Mouse (Mus musculus): ENCODE results near the gene Rbks.
"Not testable (repeated sequence)": the region's sequence is repeated elsewhere in the genome, so short reads cannot be mapped to it uniquely, and the experiment has no call there.

Gene Rbks

DNA sequence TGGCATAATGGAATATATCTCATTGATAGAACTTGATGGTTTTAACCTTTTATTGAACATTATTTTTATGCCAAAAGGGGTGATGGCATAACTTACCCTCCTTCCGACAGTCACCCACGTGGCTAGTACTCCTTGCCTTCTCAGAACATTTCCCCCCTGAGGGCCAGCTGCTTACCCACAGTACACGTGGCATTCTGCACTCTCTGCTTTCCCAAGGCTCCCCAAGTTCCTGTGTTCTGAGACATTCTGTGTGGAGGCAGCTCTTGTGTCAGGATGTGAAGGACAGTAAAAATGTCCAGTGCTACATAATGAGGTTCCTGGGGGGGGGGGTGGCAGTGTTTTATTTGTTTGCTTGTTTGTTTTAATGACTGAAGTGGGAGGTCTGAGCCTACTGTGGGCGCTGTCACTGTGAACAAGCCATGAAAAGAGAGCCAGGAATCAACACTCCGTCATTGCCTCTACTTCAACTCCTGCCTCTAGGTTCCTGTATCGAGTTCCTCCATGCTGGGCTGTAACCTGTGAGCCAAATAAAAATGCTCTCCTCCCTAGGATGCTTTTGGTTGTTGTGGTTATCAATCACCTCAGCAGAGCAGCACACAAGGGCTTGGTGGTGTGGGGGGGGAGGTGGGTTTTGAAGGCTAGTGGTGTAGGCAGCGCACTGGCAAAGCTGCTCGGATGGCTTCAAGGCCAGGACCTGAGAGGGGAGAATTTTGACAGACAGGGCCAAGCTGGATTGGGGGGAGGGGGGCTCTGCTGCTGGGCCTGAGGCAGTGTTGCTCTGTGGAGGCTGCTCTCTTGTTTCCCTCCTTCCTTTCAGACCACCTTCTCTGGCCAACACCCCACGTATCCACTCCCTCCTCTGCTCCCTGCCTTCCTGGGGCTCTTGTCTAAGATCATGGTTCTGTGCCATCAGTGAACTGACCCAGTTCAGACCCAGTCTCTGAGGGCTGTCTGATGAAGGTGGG, 69.6 kb downstream of the Rbks start:
- DNase-seq (ENCODE audit: low read depth, low spot score) = no peak

DNA sequence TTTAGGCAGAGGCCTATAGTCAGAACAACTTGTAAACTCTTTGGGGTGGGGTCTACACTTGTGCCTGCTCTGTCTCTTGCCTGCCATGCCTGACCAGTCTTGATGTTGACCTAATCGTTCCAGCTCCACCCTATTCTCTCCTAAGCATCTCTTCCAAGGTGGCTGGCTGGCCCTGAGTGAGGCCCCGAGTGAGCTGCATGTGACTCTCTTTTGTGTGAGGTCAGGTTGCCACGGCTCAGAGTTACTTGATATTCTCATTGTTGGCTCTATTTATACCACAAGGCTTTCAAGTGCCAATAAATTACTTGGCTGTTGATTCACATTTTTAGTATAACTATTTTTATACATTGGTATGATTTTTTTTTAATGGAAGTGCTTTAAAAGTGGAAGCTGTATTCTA, 70.3 kb downstream of the Rbks start:
- no peak for DNase-seq (ENCODE audit: low read depth, low spot score)

DNA sequence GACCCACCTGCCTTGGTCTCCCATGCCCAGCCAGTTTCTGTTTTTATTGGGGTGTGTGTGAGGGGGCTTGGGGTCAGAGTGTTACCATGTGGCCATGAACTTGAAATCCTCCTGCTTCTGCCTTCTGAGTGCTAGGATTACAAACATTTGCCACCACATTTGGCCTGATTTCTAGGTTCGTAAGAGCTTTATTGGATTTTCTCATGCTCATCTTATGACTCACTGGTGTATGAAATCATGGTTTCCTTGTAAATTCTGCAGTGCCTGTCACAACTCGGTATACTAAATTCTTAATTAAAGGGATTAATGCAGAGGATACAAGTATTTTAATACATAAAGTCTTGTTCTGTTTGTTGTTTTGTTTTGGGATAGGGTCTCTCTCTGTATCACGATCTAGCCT, 77.1 kb downstream of the Rbks start:
- DNase-seq (ENCODE audit: low read depth, low spot score) = no peak

DNA sequence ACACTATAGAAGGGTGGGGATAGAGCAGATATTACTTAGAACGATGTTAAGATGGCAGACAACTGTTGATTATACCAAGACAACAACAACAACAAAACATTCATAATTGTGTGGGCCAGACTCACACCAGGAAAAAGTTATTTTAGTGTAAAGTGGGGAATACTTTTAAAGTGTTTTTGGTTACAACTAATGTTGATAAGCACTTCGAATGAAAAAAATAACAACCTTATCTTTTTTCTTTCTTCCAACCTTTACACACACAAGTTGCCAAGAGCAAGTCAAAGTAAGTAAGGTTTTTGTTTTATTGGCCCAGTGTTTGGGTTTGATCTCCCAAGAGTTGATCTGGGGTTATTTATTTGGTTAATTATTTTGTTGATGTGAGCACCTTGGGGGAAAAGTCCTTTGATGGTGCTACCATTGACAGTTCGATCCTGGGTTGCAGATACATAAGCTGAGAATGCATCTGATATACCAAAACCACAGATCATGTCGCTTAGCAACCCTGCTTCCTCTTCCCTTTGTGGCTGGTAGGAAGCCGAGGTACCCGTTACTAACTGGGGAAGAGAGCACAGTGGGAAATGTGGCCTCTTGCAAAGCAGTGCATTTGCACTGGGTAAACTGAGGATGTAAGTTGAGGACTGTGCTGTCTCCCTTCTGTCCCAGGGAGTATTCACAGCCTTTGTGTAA, 82.9 kb downstream of the Rbks start:
- DNase-seq (ENCODE audit: low read depth, low spot score) = peak; percentile 50

DNA sequence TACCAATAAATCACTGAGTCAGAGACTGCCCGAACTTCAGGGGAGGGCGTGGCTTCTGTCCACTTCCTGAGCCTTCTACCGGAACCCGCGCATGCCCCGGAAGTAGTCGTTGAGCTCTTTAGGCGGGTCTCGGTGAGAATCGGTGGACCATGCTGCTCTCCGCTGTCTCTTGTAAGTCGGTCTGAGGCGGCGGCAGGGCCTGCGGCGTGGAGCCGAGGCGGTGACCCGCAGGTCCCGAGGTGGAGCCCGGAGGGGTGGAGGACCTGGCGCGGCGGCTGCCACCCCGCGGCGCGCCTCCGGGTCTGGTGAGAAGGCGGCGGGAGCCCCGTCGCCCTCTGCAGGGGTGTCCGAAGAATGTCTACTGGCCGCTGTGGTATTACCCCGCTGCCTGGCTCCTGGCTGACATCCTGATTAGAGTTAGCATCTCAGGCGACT, 83.6 kb downstream of the Rbks start:
- DNase-seq (ENCODE audit: low read depth, low spot score) = peak; percentile 96

DNA sequence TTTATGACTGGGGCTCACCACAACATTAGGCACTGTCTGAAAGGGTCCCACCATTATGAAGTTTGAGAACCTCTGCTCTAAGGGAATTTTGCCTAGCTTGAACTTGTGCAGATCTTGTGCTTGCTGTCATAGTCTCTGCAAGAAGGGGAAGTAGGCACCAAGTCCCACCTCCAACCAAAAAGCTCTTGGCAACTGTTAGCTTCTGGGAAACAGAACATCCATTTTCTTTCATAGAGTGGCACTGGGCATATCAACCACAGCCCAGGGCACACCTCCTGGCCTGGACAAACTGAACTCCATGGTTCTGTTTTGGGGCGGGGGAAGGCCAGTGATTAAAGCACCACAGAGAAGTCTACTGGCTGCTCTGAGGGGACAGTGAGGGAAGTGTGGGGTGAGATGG, 86.2 kb downstream of the Rbks start:
- DNase-seq (ENCODE audit: low read depth, low spot score) = no peak

DNA sequence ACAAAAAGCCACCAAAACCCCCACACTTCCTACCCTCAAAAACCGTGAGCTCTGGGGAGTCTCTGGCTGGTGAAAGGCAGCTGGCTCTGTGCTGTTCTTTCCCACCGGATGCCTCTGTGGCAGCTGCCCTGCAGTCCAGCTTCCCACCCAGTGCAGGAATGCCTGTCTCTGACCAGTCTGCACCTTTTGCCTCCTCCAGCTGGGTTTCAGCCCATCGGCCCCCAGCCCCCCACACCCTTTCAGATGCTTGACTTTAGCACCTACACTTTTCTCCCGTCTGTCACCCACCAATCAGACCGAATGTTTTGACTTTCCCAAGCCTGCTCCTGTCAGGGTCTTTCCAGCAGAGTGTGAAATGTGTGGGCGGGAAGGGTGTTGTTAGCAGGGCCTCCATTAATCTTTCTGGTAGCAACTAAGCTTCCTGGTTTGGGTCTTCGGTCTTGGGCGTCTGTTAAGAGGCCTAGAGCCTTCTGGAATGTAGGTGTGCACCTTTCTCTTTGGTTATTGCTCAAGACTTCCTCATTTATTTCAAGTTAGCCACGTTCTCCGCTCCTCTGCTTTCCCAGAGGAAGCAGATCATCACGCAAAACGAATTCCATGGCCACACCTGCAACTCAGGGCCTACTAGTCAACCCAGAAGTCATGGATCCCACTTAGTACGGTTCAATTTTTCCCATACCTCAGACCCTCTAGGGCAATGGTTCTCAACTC, 86.9 kb downstream of the Rbks start:
- DNase-seq (ENCODE audit: low read depth, low spot score) = no peak

DNA sequence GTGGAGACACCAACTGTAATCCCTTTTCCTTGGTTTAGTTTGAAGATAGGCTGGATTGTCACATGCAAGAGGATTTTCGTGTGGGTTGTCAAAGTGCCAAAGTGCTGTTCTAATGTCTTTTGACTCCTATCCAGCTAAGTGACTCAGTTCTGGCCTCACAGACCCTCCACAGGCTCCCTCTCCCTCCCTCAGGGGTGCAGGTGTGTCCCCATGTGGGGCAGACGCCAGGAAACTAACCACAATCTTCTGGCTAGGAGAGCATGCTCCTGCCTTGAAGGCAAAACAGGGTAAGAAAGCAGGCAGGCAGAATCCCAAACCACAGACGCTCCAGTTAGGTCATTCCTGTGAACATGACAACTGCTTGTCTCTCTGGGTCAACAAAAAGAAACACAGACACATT, 91.3 kb downstream of the Rbks start:
- no peak for DNase-seq (ENCODE audit: low read depth, low spot score)

DNA sequence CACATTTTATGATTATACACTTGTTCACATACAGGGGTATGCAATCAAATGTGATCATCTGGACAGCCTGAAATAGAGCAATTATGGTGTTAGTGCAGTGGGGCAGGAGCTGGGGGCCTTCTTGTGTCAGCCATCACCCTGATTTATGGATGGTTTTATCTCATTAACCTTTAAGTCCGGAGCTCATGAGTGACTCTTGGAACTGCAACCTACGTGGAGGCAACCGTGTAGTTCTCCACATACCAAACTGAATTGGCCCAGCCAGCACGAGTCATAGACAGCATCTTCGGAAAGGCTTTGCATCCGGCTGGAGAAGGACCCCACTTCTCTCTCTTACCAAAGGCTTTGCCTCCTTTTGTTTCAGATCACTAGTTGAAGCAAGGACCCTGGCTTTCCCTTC, 93.7 kb downstream of the Rbks start:
- no peak for DNase-seq (ENCODE audit: low read depth, low spot score)

DNA sequence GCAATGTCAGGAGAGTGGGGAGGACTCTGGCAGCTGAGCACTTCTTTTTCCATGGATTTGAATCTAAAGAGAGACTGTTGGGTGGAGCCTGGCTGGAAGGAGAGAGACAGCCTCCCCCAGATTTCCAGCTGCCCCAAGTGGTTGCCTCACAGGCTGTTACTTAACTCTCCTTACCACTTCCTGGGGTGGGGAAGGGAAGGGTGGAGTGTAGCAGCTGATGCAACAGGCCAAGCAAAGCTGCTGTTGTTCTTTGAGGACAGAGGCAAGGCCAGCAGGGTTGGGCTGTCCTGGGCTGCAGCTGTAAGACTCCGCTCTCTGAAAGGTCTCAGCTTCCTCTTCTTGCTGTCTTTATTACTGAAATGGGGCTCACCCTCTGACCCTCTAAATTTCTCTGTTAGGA, 95.0 kb downstream of the Rbks start:
- DNase-seq (ENCODE audit: low read depth, low spot score) = peak; percentile 72

DNA sequence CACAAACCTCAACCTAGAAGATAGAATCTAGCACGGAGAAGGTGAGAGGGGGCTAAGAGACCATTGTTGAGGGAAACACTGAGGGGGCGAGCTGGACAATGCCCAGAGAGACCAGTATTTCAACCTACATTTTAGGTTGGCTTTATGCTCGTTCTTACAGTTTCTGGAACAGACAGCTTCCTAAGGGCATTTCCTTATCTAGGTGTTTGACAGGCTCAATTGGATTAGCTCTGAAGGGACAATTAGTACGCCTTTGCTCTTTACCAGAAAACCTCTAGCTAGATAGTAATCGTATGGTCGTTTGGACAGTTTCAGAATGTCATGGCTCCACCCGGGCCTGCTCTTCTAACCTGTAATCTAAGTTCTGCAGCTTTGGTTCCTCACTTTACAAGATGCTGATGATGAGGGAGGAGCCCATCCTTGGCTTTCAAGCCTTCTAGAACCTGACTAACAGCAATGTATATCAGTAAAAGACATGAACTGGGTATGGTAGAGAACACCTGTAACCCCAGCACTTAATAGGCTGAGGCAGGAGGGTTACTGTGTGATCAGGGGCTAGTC, 96.2 kb downstream of the Rbks start:
- no peak for DNase-seq (ENCODE audit: low read depth, low spot score)

DNA sequence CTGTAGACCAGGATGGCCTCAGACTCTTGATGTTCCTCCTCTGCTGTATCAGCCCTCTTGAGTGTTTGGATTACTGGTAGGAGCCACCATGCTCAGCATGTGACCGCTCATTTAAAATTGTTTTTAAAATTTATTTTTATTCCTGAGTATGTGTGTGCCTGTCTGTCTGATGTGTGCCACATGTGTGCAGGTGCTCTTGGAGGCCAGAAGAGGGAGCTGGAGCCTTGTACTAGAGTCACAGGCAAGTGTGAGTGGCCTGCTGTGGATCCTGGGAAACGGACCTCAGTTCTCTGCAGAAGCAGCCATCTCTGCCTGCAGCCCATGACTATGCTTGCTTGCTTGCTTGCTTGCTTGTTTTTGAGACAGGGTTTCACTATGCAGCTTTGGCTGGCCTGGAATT, 98.3 kb downstream of the Rbks start:
- DNase-seq (ENCODE audit: low read depth, low spot score) = peak; percentile 49

DNA sequence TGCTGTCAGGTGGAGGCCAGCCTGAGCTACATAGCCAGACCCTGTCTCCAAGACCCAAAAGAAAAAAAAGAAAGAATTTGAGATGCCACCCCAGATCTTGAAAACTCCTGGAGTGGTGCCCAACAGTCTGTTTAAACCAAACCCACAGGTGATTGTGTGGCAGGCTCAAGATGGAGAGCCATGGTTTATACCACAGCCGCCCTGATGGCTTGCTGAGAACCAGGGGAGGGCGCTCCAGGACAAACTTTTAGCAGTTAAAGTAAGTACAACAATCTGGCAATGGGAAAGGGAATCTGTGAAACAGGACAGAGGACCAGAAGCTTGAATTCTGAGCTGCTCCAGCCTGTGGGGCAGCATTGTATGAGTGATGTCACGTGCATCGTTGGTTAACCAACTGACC, 98.8 kb downstream of the Rbks start:
- DNase-seq (ENCODE audit: low read depth, low spot score) = peak; percentile 68

DNA sequence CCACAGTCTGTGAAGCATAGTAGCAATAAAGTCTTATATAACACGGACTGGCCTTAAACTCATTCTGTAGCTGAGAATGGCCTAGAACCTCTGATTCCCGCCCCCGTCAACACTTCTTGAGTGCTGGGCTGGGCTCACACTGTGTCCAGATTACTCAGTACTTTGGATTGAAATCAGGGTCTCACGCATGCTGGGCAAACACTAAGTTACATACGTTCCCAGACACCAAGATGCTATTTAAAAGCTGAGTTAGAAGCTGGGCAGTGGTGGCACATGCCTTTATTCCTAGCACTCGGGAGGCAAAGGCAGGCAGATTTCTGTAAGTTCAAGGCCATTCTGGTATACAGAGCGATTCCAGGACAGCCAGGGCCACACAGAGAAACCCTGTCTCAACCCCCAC, 99.3 kb downstream of the Rbks start:
- no peak for DNase-seq (ENCODE audit: low read depth, low spot score)

DNA sequence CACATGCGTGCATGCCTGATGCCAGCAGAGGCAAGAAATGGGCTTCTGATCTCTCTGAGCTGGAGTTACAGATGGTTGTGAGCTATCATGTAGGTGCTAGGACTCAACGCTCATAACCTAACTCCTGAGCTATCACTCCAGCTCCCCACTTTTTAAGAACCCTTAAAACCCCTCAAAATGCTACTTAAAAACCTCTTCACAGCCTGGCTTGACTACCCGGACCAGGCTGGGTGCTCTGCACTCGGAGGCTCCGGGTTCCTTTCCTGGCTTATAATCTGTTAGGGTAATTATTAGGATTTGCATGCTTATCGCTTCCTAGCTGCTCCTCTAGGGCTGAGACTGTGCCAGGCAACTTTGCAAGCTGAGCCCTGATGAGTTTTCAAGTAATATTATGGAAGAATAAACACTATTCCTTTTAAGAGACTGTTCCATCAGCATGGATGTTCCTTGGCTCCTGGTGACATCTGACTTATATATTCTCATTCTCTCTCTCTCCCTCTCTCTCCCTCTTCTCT, 99.9 kb downstream of the Rbks start:
- peak; percentile 39 for DNase-seq (ENCODE audit: low read depth, low spot score)

DNA sequence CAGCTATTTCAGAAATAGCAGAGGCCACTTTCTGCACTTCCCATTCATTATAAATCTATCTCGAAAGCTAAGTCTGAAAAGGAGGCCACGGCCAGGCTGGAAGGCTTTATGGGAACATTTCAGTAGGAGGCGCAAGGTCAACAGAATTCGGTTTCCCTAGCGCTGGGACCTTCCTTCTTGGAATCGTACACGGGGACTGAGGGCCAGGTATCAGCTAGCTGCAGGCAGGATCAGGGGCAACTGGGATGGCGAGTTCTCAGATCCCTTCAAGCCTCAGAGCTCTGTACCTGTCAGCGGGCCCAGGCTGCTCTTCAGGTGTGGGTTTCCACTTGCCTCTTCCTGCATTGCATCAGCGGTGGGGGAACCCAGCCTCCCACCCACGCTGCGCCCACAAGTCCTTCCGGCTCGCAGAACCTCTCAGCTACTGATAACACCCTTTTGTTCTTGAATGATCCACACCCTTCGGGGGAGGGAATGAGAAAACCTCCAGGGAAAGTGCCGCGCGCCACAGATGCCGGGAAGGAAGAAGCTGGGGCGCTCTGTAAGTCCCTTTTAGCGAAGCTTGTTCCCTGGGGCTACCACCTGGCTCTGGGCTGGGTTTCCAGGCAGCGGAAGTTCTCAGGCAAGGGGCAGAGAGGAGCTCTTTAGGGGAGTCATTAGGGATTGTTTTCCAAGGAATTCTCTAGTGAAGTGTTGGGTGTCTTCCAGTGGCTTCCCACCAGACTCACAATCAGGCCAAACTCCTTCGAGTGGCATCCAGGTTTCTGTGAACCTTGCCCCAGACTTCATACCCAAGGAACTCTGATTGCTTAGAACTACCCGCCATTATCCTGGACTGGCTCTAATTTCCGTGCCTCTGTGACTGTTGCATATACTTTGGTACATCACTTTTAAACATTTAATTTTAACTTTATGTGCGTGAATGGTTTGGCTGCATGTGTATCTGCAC, 100.7 kb downstream of the Rbks start, which contains the start of gene Mrpl33:
Gene Mrpl33, plus strand, starts transcription at position 455 of the 949 bp plus-strand sequence.
- DNase-seq (ENCODE audit: low read depth, low spot score) = peak; percentile 67

DNA sequence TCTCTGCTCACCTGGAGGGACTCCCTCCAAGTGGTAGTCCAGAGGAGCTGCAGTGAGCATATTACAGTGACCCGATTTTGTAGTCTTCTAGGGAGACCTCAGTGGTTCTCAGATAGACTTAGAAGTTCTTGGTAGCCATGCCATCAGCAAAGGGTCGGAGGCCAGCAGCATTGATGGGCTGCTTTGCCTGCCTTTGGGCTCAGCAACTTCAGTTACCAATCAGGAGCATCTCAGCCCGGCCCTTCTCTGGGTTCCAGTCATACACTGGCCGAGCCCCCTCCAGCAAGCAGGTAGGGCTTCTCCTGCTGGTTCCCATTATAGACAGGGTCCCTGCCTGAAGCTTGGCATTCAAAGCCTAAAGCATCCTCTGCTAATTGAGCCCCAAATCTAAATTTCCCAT, 101.6 kb downstream of the Rbks start:
- peak; percentile 33 for DNase-seq (ENCODE audit: low read depth, low spot score)

DNA sequence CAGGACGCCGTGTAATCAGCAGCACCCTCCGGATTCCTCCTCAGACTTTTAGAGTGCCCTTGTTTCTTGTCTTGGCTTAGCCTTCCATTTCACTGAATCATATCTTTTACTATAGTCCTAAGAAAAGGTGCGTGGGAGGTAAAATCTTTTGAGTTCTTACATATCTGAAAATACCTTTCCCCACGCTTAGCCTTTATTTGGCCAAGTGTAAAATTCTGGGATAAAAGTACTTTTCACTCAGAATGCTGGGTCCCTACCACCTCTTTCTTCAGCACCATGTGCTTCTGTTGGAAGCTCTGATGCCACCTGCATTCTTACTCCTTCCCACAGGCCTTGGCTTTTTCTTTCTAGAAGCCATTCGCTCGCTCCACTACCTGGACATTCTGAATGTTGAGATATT, 106.3 kb downstream of the Rbks start:
- DNase-seq (ENCODE audit: low read depth, low spot score) = no peak

DNA sequence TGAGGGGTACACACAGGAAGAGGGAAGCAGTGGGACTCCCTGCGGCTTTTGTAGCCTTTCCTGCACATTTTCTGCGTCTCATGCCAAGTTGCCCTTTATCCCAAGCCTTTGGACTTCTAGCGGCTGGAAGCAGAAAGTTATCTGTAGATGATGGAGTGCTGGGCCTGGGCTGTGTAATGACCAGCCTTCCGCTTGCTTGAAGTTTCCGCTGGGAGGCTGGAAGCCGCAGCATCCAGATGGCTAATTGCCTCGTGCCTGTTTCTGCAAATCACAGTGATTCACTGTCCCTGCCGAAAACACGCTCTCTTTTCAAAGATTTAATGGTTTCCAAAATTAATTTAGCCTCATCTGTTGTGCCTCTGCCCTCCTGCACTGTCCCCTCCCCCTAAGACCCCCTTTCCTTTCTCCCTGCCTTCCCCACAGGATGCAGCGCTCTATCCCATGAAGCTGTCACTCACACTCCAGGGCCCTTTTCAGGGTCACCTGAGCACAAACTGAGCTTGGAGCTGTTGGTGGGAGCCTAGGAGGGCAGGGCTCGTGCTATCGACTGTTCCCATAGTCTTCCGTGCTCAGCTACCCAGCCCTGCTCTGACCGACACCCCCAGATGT, 107.6 kb downstream of the Rbks start:
- DNase-seq (ENCODE audit: low read depth, low spot score) = no peak

DNA sequence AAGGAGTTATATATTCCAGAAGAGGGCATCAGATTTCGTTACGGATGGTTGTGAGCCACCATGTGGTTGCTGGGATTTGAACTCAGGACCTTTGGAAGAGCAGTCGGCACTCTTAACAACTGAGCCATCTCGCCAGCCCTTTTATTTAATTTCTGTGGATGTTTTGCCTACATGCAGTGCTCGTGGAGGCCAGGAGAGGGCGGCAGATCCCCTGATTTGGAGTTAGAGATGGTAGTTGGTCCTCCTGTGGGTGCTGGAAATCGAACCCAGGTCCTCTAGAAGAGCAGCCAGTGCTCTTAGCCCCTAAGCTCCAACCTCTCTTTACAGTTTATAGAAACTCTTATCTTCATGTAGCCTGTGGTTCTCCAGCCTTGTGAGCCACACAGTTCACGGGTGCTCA, 108.8 kb downstream of the Rbks start:
- DNase-seq (ENCODE audit: low read depth, low spot score) = not testable (repeated sequence)

Measured in A20 (cell line).